Mouse (Mus musculus): ENCODE results near the gene Kcnj14. TPM values are rescaled to one million over a fixed set of nuclear protein-coding genes. Genes with fewer than 3 reads are reported as not detected.

Kcnj14 gene
- polyA plus RNA-seq, 1 experiment from 2014 or later = 0.12 TPM

DNA sequence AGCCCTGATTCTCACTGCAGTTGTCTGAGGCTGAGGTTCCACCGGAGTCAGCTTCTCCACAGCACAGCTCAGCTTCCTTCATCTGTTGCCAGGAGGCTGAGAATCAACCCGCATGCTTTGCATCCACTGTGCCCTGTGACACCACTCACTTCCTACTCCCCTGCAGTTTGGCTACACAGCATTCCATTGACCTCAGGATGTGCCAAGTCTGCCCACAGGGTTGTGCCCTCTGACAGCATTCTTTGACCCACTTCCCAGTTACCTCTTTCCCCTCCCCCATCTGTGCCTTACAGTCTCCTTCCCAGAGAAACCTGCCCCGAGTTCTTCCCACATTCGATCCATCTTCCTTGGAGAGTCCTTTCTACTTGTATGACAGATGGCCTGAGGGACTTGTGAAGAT is 42.3 kb downstream of the Kcnj14 start:
- Histone ChIP-seq H3K36me3 (no peaks in the 10 kb centered on the region), H3K27me3 (peaks cover 68% of the 10 kb centered on the region), H3K27ac (no peak overlapping the region), H3K4me1 (replicated peaks) (peaks cover 25% of the 10 kb centered on the region), H3K9ac (no peak overlapping the region), H3K9me3 (replicated peaks) (no peaks in the 10 kb centered on the region), H3K4me3 (replicated peaks) (no peak overlapping the region), H3K4me2 (no peak overlapping the region)
- no peak for ATAC-seq (ENCODE audit: low read depth)
- 61% methylated on average over 4 of the region's 4 CpGs for whole genome bisulfite sequencing (ENCODE audit: insufficient replicate concordance)
- DNase-seq = no peak

DNA sequence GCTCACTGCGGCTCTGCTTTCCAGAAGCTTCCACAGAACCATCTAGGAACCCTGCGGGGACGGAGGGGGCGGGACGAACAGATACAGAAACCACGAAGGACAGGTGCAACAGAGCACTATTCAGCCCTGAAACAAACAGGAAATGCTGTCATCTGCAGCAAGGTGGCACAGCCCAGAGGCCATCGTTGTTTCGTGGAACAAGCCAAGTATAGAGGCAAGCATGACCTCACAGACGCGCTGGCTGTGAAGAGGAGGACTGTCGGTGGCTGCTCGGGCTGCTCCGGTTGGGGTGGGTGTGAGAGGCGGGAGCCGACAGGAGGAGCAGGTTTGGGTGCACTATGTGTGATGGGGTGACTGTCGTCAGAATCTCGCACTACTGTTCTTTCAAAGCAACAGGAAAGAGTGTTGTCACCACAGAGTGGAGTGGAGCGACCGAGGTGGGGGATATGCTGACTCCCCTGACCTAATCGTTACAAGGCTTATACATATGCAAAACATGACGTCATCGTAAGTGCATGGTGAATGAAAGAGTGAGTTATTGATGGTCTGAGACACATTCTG is 45.4 kb downstream of the Kcnj14 start:
- no peak for DNase-seq
- Histone ChIP-seq H3K4me2 (peak overlapping the region; percentile 26; the same call in 1 of the 2 replicates), H3K9ac (no peak overlapping the region)

DNA sequence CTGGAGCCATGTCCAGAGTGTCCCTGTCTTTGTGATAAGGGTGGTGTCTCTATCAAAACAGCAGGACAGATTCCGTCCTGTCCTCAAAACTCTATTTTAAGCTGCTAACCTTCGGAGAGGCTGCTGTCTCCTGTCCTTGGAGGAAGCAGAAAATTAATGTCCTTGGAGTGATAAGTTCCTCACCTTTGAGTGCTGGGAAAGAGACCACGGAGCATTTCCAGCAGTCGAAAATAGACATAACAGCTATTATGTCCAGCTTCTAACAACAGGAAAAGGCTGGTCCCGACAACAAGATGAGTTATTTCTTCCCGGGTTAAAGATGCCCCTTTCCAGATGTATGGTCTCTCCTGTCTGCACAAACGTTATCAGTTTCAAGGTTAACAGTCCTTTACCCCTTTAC is 49.3 kb downstream of the Kcnj14 start:
- Histone ChIP-seq H3K9ac (no peak overlapping the region), H3K4me1 (replicated peaks) (peaks cover 5% of the 10 kb centered on the region), H3K4me2 (no peak overlapping the region), H3K27me3 (peaks cover 18% of the 10 kb centered on the region), H3K9me3 (replicated peaks) (no peaks in the 10 kb centered on the region), H3K36me3 (no peaks in the 10 kb centered on the region), H3K27ac (no peak overlapping the region), H3K4me3 (replicated peaks) (no peak overlapping the region)
- 44% methylated on average over 7 of the region's 7 CpGs for WGBS (ENCODE audit: insufficient replicate concordance)
- DNase-seq (no peak), ATAC-seq (ENCODE audit: low read depth) (no peak)

More for the DNA sequence above, 45.4 kb downstream of the Kcnj14 start:
- Histone ChIP-seq H3K4me3 (replicated peaks) (no peak overlapping the region), H3K27ac (no peak overlapping the region), H3K4me1 (replicated peaks) (peaks cover 15% of the 10 kb centered on the region), H3K27me3 (peaks cover 39% of the 10 kb centered on the region), H3K9me3 (replicated peaks) (no peaks in the 10 kb centered on the region), H3K36me3 (no peaks in the 10 kb centered on the region)
- no peak for ATAC-seq (ENCODE audit: low read depth)
- 15% methylated on average over 22 of the region's 22 CpGs for WGBS (ENCODE audit: insufficient replicate concordance)

DNA sequence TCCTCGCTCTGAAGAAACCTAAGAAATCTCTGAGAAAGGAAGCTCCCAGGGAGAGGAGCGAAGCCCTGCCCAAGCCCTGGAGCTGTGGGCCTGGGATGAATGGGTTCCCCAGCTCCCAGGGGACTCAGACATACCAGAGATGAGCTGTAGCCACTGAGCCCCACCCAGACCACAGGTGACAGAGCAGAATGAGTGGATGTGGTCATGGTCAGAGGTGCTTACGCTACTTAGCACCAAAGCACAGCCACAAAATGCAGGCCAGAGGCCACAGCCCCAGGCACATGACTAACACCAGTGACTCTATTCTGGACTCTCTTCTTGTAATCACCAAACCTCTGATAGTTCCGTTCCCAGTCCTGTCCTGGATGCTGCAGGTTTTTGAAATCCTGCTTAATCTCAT is 53.5 kb downstream of the Kcnj14 start:
- Histone ChIP-seq H3K36me3 (no peaks in the 10 kb centered on the region), H3K4me1 (replicated peaks) (no peaks in the 10 kb centered on the region), H3K9ac (no peak overlapping the region), H3K9me3 (replicated peaks) (no peaks in the 10 kb centered on the region; the same call in 1 of the 2 replicates), H3K27me3 (peaks cover 7% of the 10 kb centered on the region; the same call in 1 of the 2 replicates), H3K27ac (no peak overlapping the region), H3K4me2 (no peak overlapping the region), H3K4me3 (replicated peaks) (no peak overlapping the region)
- WGBS (ENCODE audit: insufficient replicate concordance) = 49% methylated on average over 4 of the region's 4 CpGs
- DNase-seq (no peak), ATAC-seq (ENCODE audit: low read depth) (no peak)

DNA sequence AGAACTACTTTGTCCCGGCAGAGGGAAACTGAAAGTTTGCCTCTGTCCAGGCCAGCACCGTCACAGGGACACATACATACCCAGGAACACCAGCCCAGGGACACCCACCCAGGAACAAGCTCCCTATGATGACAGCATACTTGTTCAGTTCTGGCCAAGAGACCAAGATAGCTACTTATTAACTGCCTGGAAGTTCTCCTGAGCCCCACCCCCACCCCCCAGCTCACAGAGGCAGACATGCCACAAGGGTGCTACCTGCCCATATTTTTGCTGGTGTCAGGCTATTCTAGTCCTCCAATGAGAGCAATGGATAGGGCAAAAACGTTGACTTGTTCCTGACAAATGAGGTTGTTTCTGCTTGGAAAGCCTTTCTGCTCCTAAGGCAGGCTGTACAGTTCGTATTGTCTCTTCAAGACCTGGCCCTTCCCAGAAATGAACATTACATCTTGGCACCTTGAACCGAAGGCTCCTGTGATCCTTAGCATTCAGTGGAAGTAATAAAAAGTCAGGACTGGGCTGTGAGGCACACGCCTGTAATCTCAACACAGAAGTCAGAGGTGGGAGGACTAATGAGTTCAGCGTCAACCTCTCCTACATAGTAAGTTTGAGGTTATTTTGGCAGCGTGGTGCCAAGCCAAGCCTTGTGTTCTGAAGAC is 54.0 kb downstream of the Kcnj14 start:
- Histone ChIP-seq H3K27ac (no peak overlapping the region), H3K36me3 (no peaks in the 10 kb centered on the region), H3K27me3 (peaks cover 7% of the 10 kb centered on the region; the same call in 1 of the 2 replicates), H3K4me1 (replicated peaks) (no peaks in the 10 kb centered on the region), H3K9me3 (replicated peaks) (no peaks in the 10 kb centered on the region; the same call in 1 of the 2 replicates), H3K9ac (no peak overlapping the region), H3K4me3 (replicated peaks) (no peak overlapping the region), H3K4me2 (no peak overlapping the region)
- DNase-seq (no peak), ATAC-seq (ENCODE audit: low read depth) (no peak)
- 54% methylated on average over 8 of the region's 8 CpGs for WGBS (ENCODE audit: insufficient replicate concordance)

DNA sequence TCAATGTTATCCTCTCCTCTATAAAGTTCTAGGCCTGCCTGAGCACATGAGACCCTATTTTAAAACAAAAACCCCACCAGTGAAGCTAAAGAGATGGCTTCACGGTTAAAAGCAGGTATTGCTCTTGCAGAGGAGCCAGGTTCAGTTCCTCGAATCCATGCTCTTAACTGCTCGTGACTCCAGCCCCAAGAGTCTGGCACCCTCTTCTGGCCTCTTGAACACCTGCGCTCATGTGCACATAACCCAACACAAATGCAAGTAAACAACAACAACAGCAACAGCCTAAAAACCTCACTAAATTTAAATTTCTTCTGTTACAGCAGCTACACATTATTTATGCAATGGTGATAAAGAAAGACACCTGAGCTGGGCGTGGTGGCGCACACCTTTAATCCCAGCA is 57.1 kb downstream of the Kcnj14 start:
- H3K36me3 ChIP-seq = no peaks in the 10 kb centered on the region
- no peak overlapping the region for H3K27ac ChIP-seq
- 71% methylated on average over 6 of the region's 6 CpGs for WGBS (ENCODE audit: insufficient replicate concordance)
- no peak overlapping the region for H3K4me2 ChIP-seq
- H3K27me3 ChIP-seq = peaks cover 2% of the 10 kb centered on the region; the same call in 1 of the 2 replicates
- H3K4me3 ChIP-seq (replicated peaks) = no peak overlapping the region
- ATAC-seq (ENCODE audit: low read depth) (no peak), DNase-seq (no peak)
- H3K9me3 ChIP-seq (replicated peaks) = no peaks in the 10 kb centered on the region; the same call in 1 of the 2 replicates
- no peaks in the 10 kb centered on the region for H3K4me1 ChIP-seq (replicated peaks)
- H3K9ac ChIP-seq = no peak overlapping the region

DNA sequence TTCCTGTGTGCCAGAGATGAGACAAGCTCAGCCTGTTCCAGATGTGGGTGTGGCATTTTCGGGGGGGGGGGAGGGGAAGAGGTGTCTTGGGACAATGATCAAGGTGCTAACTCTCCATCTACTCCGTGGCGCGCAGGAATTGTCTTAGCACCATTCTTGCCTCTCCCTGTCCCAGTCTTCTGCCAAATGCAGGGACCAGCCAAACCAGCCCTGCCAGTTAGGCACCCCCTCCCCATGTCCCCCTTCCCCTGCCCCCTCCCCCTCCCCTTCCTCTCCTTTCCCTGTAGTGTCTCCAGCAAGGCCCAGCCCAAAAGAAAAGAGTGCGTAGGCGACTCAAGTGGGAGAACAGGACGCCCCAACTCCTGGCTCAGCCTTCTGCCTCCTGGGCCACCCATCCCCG is 57.8 kb downstream of the Kcnj14 start:
- Histone ChIP-seq H3K4me1 (replicated peaks) (no peaks in the 10 kb centered on the region), H3K9ac (no peak overlapping the region), H3K36me3 (no peaks in the 10 kb centered on the region), H3K9me3 (replicated peaks) (no peaks in the 10 kb centered on the region; the same call in 1 of the 2 replicates), H3K4me3 (replicated peaks) (no peak overlapping the region), H3K27ac (no peak overlapping the region), H3K4me2 (no peak overlapping the region), H3K27me3 (peaks cover 2% of the 10 kb centered on the region; the same call in 1 of the 2 replicates)
- 42% methylated on average over 8 of the region's 8 CpGs for WGBS (ENCODE audit: insufficient replicate concordance)
- DNase-seq (no peak), ATAC-seq (ENCODE audit: low read depth) (no peak)

Other genes with a start within 250 kb of the Kcnj14 start
- not detected in 2 replicates for gene Fgf21, start 209.3 kb downstream of the Kcnj14 start, polyA plus RNA-seq (2015; fragmentation: Nextera tagmentation; extraction: Ambion mirVana)
- not detected in 2 replicates for gene Fut1, start 207.5 kb downstream of the Kcnj14 start, polyA plus RNA-seq (2015; fragmentation: Nextera tagmentation; extraction: Ambion mirVana)
- 0.10 TPM in 1 of 2 replicates, not detected in the other for gene Izumo1, start 203.0 kb downstream of the Kcnj14 start, polyA plus RNA-seq (2015; fragmentation: Nextera tagmentation; extraction: Ambion mirVana)
- 2.4 and 2.5 TPM in 2 replicates for gene Rasip1, start 197.3 kb downstream of the Kcnj14 start, polyA plus RNA-seq (2015; fragmentation: Nextera tagmentation; extraction: Ambion mirVana)
- 0.46 and 0.51 TPM in 2 replicates for gene Mamstr, start 184.8 kb downstream of the Kcnj14 start, polyA plus RNA-seq (2015; fragmentation: Nextera tagmentation; extraction: Ambion mirVana)
- gene Fut2, start 158.4 kb downstream of the Kcnj14 start, polyA plus RNA-seq (2015; fragmentation: Nextera tagmentation; extraction: Ambion mirVana) = 0.05 and 0.06 TPM in 2 replicates
- not detected in 2 replicates for gene Ntn5, start 140.8 kb downstream of the Kcnj14 start, polyA plus RNA-seq (2015; fragmentation: Nextera tagmentation; extraction: Ambion mirVana)
- 0.07 TPM in 1 of 2 replicates, not detected in the other for gene Sec1, start 130.4 kb downstream of the Kcnj14 start, polyA plus RNA-seq (2015; fragmentation: Nextera tagmentation; extraction: Ambion mirVana)
- 0.34 and 0.44 TPM in 2 replicates for gene Car11, start 124.9 kb downstream of the Kcnj14 start, polyA plus RNA-seq (2015; fragmentation: Nextera tagmentation; extraction: Ambion mirVana)
- 0.43 and 0.64 TPM in 2 replicates for gene Dbp, start 119.7 kb downstream of the Kcnj14 start, polyA plus RNA-seq (2015; fragmentation: Nextera tagmentation; extraction: Ambion mirVana)
- 761 and 840 TPM in 2 replicates for gene Rpl18, start 109.3 kb downstream of the Kcnj14 start, polyA plus RNA-seq (2015; fragmentation: Nextera tagmentation; extraction: Ambion mirVana)
- 11.4 and 11.7 TPM in 2 replicates for gene Sphk2, start 106.8 kb downstream of the Kcnj14 start, polyA plus RNA-seq (2015; fragmentation: Nextera tagmentation; extraction: Ambion mirVana)
- gene Fam83e, start 103.6 kb downstream of the Kcnj14 start, polyA plus RNA-seq (2015; fragmentation: Nextera tagmentation; extraction: Ambion mirVana) = 0.37 and 0.47 TPM in 2 replicates
- gene Spaca4, start 99.0 kb downstream of the Kcnj14 start, polyA plus RNA-seq (2015; fragmentation: Nextera tagmentation; extraction: Ambion mirVana) = not detected in 2 replicates
- not detected in 2 replicates for gene Lmtk3, start 41.0 kb downstream of the Kcnj14 start, polyA plus RNA-seq (2015; fragmentation: Nextera tagmentation; extraction: Ambion mirVana)
- 0.45 and 0.68 TPM in 2 replicates for gene Sult2b1, start 40.1 kb downstream of the Kcnj14 start, polyA plus RNA-seq (2015; fragmentation: Nextera tagmentation; extraction: Ambion mirVana)
- gene Cyth2, start 10.2 kb downstream of the Kcnj14 start, polyA plus RNA-seq (2015; fragmentation: Nextera tagmentation; extraction: Ambion mirVana) = 36.1 and 36.6 TPM in 2 replicates
- 48.4 and 49.2 TPM in 2 replicates for gene Grwd1, start 6.2 kb upstream of the Kcnj14 start, polyA plus RNA-seq (2015; fragmentation: Nextera tagmentation; extraction: Ambion mirVana)
- 22.9 and 23.8 TPM in 2 replicates for gene Kdelr1, start 48.0 kb upstream of the Kcnj14 start, polyA plus RNA-seq (2015; fragmentation: Nextera tagmentation; extraction: Ambion mirVana)
- gene Grin2d, start 53.6 kb upstream of the Kcnj14 start, polyA plus RNA-seq (2015; fragmentation: Nextera tagmentation; extraction: Ambion mirVana) = 0.07 TPM in 2 replicates
- gene Syngr4, start 71.9 kb upstream of the Kcnj14 start, polyA plus RNA-seq (2015; fragmentation: Nextera tagmentation; extraction: Ambion mirVana) = 0.76 and 0.86 TPM in 2 replicates
- 3.6 and 3.8 TPM in 2 replicates for gene Tmem143, start 72.2 kb upstream of the Kcnj14 start, polyA plus RNA-seq (2015; fragmentation: Nextera tagmentation; extraction: Ambion mirVana)
- gene Emp3, start 96.6 kb upstream of the Kcnj14 start, polyA plus RNA-seq (2015; fragmentation: Nextera tagmentation; extraction: Ambion mirVana) = 49.0 and 61.6 TPM in 2 replicates
- 1.2 and 1.5 TPM in 2 replicates for gene Ccdc114, start 99.3 kb upstream of the Kcnj14 start, polyA plus RNA-seq (2015; fragmentation: Nextera tagmentation; extraction: Ambion mirVana)
- gene Abcc6, start 205.5 kb upstream of the Kcnj14 start, polyA plus RNA-seq (2015; fragmentation: Nextera tagmentation; extraction: Ambion mirVana) = 4.5 and 4.8 TPM in 2 replicates
- gene Nomo1, start 208.9 kb upstream of the Kcnj14 start, polyA plus RNA-seq (2015; fragmentation: Nextera tagmentation; extraction: Ambion mirVana) = 30.8 and 34.2 TPM in 2 replicates

Measured in liver, embryonic 13.5 days (tissue).